ENCODE assay signal across 24 mouse cellular contexts in the genomic region with DNA sequence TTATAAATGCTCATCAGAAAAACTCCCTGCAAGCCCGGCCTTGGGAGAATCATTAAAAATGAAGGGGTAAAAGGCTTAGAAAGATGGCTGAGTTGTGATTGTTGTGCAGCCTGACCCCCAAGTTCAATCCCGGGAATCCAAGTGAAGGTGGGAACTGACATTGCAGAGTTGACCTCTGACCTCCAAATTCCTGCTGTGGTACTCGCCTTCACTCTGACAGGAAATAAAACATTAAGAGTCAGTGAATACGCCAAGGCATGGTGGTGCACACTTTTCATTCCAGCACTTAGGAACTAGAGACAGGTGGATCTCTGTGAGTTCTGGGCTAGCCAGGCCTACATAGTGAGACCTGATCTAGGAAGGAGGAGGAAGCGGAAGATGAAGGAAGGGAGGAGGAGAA. TPM values are rescaled to one million over a fixed set of nuclear protein-coding genes. Genes with fewer than 3 reads are reported as not detected.
"Had no signal": no experiment of that assay in that cellular context is flagged by ENCODE, and none has a peak within 500 bp of the region (broad histone marks: within the 10 kb centered on the region; RNA-seq: fewer than 3 reads in every experiment).

No protein-coding gene starts in this region.

- H3K4me3 ChIP-seq: liver, embryonic 15.5 days; lung, embryonic 15.5 days; midbrain, embryonic 10.5 days; midbrain, embryonic 12.5 days; neural tube, embryonic 12.5 days; stomach, embryonic 15.5 days had no signal

- H3K27me3 ChIP-seq: liver, embryonic 15.5 days; lung, embryonic 15.5 days; stomach, embryonic 15.5 days had no signal

- H3K4me1 ChIP-seq: midbrain, embryonic 12.5 days; neural tube, embryonic 12.5 days had no signal

- H3K36me3 ChIP-seq: midbrain, embryonic 10.5 days; midbrain, embryonic 12.5 days; neural tube, embryonic 12.5 days had no signal

- H3K9me3 ChIP-seq: liver, embryonic 15.5 days; lung, embryonic 15.5 days; midbrain, embryonic 10.5 days; midbrain, embryonic 12.5 days; neural tube, embryonic 12.5 days; stomach, embryonic 15.5 days had no signal

- ATAC-seq: liver, postnatal 0 days; lung, postnatal 0 days had no signal

- DNase-seq: liver, postnatal 0 days; lung, adult 2 months; lung, postnatal 14 days; lung, postnatal 36 days; midbrain, embryonic 14.5 days; right cerebral cortex, postnatal 14 days; thymus, adult 2 months; thymus, postnatal 25 days; thymus, postnatal 4 days had no signal

RNA-seq across cellular contexts. Expression of gene Elobl, which starts 38.7 kb away (rescaled TPM):
- total RNA-seq: megakaryocyte progenitor cell, adult 5-6 weeks; monocyte, adult 5-6 weeks; neutrophil, adult 5-6 weeks had no signal
- polyA plus RNA-seq: liver, embryonic 15.5 days; liver, postnatal 0 days; lung, embryonic 15.5 days; lung, postnatal 0 days; macrophage; midbrain, embryonic 10.5 days; midbrain, embryonic 12.5 days; midbrain, embryonic 14.5 days; midbrain, postnatal 0 days; neural tube, embryonic 12.5 days; neural tube, embryonic 14.5 days; stomach, embryonic 15.5 days; stomach, postnatal 0 days; urinary bladder, adult 2 months had no signal
